Mouse (Mus musculus) lung, postnatal 14 days (tissue): ENCODE data around the gene Fbxw8.

Experiments
- DNase-seq: peaks from one replicate; pipeline ENCODE4 v3.0.0; 2021

Fbxw8 gene

GRCm38 (mm10) chr5:118037798-118038484 is 117.3 kb downstream of the Fbxw8 start:
- DNase-seq = no peak

DNA sequence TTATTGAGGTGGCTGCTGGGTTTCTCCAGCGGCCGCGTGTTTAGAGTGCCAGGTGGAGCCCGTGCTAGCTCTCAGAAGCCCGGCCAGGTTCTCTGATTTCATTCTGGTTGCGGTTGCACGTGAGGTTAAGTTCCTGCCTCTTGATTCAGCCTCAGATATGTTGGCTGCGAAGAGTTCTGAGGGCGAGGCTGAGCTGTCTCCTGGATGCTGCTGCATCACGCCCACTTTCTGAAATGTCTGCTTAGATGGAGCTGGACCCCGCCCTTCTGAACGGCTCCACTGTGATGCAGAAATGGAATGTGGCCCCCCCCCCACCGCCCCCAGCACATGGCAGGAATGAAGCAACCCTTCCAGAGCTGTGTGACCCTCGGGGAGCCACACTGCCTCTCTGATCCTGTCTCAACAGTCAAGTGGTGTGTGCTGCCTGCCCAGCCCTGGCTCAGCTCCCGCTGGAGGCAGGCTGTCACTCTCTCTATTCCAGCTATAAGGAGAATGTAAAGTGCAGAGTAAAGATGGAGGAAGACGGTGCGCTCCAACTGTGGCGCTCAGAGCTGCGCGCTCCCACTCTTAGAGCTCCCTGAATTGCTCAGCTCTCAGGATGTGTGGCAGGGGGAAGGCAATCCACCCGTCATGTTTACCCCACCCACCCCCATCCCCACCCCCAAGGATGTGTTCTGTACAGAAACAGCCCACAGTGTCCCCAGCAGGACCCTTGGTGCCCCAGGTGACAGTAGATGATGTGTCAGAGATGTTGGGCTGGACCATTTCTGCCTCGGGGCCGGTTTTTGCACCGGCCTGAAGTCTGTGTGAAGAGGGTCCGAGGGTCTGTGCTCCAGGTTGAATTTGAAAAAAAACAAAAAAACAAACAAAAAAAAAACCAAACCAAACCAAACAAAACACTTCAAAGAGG is 118.1 kb downstream of the Fbxw8 start:
- DNase-seq = no peak

DNA sequence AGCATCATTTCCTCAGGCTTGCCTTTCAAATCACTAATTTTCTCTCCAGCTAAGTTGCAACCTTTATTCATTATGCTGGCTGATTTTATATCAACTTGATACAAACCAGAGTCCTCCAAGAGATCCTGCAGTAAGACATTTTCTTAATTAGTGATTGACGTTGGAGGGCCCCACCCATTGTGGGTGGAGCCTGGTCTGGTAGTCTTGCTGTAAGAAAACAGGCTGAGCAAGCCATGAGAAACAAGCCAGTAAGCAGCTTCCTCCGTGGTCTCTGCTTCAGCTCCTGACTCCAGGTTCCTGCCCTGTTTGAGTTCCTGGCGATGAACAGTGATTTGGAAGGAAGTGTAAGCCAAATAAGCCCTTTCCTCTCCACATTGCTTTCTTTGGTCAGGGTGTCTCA is 119.5 kb downstream of the Fbxw8 start:
- no peak for DNase-seq

- DNase-seq = no peak
These were observed 120.6 kb downstream of the Fbxw8 start for GRCm38 (mm10) chr5:118034632-118035031.

- DNase-seq = no peak
These were observed 121.5 kb downstream of the Fbxw8 start for GRCm38 (mm10) chr5:118033740-118034139.

GRCm38 (mm10) chr5:118033328-118033727 is 121.9 kb downstream of the Fbxw8 start:
- no peak for DNase-seq

GRCm38 (mm10) chr5:118031508-118031907 is 123.8 kb downstream of the Fbxw8 start:
- DNase-seq = no peak

DNA sequence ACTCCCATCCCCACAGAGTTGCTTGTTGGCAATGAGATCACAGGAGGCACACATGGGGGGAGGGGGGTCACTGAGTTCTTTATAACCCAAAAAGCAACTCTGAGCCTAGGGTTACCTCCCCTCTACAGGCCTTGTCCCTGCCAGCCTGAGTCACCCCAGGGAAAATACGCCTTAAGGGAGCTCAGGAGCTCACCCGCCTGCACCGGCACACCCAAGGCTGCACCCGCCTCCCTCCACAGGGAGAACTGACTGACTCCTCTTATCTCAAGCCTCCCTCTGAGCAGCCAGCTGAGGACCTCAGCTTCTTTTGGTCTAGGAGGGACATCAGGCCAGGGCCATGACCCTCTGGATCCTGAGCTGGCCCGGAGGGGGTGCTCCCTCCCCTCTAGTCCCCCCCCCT is 124.2 kb downstream of the Fbxw8 start:
- no peak for DNase-seq

- no peak for DNase-seq
These were observed 125.1 kb downstream of the Fbxw8 start for GRCm38 (mm10) chr5:118030022-118030675.

- DNase-seq = peak; percentile 12
These were observed 125.8 kb downstream of the Fbxw8 start for GRCm38 (mm10) chr5:118029420-118029819.

GRCm38 (mm10) chr5:118029035-118029408 is 126.2 kb downstream of the Fbxw8 start:
- DNase-seq = no peak

GRCm38 (mm10) chr5:118028191-118029034 is 126.9 kb downstream of the Fbxw8 start:
- DNase-seq = no peak

DNA sequence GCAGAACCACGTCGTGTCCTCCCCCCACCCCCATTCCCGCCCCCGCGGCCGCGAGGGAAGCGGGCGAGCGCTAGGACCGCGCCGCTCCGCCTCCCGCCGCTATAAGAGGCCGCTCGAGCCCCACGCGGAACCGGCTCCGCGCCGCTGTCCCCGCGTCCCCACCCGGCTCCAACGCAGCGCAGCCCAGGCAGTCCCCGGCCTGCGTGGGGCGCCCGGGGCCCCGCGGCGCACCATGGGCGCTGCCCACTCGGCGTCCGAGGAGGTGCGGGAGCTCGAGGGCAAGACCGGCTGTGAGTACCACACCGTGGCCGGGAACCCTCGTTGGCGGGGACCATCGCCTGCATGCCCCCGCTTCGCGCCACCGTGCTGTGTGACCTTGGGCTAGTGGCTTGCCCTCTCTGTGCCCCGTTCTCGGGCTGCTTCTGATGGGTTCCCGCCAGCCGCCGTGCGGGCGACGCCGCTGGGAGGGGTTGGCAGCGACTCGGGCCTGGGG is 127.5 kb downstream of the Fbxw8 start, which contains the start of gene Tesc:
Gene Tesc, plus strand, starts transcription at position 46 of the 493 bp plus-strand sequence.
- no peak for DNase-seq

DNA sequence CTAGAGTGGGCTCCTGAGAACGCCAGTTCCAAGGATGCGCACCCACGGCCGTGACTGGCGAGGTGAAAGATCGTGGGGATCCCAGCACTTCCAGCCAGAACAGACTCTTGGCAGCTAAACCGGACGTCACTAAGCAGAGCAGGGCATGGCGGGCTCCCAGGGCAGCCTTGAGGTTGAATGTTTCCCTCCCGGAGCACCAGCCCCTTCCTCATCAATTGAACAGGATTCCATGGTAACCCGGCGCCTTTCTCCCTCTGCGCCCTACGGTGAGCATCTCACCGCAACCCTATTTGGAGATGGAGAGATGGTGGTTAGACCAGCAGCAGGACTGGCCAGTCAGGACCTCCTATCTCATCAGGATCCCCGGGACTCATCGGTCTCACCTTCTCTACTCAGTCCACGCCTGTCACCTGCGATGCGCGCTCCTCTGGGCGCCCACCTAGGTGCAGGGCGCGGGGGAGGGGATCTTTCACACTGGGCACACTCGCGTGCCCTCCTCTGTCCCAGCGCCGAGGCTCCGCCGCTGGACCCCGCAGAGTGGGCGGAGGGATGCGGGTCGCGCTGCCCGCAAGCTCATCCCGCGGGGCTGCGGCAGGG is 128.1 kb downstream of the Fbxw8 start:
- no peak for DNase-seq

DNA sequence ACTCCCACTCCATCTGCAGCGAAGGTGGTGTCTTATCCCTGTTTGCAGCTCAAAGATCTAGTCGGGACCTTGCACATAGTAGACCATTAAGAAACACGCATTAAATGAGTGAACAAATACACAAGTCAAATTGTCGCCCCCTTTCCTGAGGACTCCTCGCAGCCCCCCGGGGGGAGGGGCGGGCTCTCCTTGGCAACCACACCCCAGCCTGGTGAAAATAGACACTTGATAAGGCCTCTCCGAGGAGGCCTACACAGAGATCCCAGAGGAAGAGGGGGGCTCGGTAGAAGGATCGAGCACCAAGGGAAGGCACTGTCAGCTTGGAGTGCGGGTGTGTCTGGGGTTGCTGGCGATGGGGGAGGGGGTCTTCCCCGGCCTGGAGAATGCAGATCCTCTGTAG is 128.9 kb downstream of the Fbxw8 start:
- no peak for DNase-seq

DNA sequence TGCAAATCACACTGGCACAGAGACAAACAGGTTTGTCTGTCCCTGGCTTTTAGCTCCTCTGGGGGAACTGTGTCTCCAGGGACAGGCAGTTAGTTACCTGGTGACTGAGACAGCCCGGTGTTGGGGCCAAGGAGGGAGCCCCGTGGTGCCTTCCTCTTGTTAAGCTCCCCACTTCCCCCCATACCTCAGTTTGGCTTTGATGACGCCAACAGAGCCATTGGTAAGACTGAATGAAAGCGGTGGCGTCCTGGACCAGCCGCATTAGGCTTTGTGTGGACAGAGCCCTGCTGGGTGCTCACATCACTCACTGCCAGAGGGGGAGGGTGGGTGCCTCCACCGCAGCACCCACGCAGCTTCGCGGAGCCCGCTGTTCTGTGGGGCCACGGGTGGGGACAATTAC is 129.4 kb downstream of the Fbxw8 start:
- DNase-seq = no peak

DNA sequence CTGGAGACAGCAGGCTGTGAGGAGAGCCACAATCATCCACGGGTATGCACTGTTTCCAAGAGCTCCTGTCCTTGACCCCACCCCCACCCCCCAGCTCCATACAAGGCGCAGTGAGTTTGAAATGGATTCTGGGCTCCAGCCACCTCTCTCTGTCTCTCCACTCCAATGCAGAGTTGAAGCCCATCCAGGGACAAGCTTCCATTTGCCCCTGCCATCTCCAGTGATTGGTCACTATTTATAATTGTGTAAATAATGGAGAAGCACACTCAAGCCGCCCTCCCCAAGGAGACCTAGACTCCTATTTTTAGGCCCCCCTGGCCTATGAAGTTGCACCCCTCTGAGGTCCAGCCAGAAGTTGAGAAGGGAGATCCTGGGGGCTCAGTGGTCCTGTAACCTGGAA is 132.2 kb downstream of the Fbxw8 start:
- DNase-seq = no peak

- no peak for DNase-seq
These were observed 135.4 kb downstream of the Fbxw8 start for GRCm38 (mm10) chr5:118019905-118020304.

DNA sequence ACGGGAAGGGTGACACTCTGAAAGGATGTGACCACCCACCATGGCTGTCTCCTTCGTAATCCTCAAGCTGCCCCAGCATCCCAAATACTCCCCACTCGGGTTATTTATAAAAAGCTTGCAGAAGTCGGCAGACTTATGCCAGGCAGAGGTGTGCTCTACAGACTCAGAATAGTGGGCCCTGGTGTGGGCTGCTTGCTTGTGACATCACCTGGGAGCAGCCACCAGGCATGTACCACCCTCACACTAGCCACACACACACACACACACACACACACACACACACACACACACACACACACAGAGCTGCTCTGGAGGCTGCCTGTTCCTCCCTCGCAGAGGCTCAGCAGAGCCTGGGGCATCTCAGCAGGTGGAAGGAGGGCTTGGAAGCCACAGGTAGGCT is 137.7 kb downstream of the Fbxw8 start:
- DNase-seq = no peak

GRCm38 (mm10) chr5:118015669-118016068 is 139.6 kb downstream of the Fbxw8 start:
- DNase-seq = no peak

- DNase-seq = no peak
These were observed 140.2 kb downstream of the Fbxw8 start for GRCm38 (mm10) chr5:118015028-118015427.
